Mouse (Mus musculus) right cerebral cortex, postnatal 25 days (tissue): ENCODE measurements around the gene Capn12.
A peak's percentile ranks its signal among the peaks of the same experiment; 100 is the strongest.
"Not testable (repeated sequence)": the region's sequence is repeated elsewhere in the genome, so short reads cannot be mapped to it uniquely, and the experiment has no call there.

Experiments
- DNase-seq: peaks from one replicate; pipeline ENCODE4 v3.0.0; 2022

The Capn12 gene

GRCm38 (mm10) chr7:28879606-28880005, 1.6 kb upstream of the Capn12 start:
- DNase-seq = no peak

GRCm38 (mm10) chr7:28880554-28880953, 668 bp upstream of the Capn12 start:
- DNase-seq = no peak

GRCm38 (mm10) chr7:28883039-28883438, 1.8 kb downstream of the Capn12 start:
- no peak for DNase-seq

DNA sequence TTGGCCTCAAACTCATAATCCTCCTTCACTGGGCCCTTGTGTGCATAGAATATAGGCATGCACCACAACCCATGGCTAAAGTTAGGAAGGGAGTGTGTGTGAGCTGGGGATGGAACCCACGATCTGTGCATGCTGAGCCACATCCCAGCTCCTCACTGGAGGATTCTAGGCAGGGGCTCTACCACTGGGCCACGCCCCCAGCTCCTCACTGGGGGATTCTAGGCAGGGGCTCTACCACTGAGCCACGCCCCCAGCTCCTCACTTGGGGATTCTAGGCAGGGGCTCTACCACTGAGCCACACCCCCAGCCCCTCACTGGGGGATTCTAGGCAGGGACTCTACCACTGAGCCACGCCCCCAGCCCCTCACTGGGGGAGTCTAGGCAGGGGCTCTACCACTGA, 2.5 kb downstream of the Capn12 start:
- DNase-seq = not testable (repeated sequence)

DNA sequence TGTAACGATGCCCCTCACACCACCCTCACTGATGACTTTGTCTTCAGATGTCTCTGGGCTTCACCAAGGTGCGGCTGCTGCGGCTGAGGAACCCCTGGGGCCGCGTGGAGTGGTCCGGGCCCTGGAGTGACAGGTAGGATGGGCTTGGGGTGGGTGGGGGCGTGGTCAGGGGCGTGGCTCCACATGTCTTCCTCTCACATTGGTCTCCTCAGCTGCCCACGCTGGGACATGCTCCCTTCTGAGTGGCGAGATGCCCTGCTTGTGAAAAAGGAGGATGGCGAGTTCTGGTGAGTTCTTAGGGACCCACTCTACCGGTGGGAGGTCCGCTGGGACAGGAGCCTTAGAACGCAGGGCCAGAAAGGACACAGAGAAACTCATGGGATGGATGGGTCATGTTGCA, 5.3 kb downstream of the Capn12 start:
- DNase-seq = no peak

DNA sequence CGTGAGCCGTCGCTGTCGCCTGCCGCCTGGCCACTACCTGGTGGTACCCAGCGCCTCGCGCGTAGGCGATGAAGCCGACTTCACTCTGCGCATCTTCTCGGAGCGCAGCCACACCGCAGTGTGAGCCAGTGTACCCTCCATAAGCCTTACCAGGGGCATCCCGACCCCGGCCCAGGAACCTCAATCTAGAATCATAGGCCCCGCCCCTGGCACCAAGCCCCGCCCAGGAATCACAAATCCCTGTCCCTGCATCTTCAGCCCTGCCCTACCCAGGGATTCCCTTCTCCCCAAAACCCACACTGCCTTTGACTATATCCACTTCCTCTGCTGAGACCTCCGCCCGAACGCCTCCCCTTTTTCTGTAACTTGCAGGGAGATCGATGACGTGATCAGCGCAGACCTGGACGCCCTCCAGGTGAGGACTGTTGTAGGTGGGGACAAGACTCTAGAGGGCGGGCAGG, 7.5 kb downstream of the Capn12 start:
- DNase-seq = no peak

- no peak for DNase-seq
Observed at GRCm38 (mm10) chr7:28892601-28893000, 11.4 kb downstream of the Capn12 start.

DNA sequence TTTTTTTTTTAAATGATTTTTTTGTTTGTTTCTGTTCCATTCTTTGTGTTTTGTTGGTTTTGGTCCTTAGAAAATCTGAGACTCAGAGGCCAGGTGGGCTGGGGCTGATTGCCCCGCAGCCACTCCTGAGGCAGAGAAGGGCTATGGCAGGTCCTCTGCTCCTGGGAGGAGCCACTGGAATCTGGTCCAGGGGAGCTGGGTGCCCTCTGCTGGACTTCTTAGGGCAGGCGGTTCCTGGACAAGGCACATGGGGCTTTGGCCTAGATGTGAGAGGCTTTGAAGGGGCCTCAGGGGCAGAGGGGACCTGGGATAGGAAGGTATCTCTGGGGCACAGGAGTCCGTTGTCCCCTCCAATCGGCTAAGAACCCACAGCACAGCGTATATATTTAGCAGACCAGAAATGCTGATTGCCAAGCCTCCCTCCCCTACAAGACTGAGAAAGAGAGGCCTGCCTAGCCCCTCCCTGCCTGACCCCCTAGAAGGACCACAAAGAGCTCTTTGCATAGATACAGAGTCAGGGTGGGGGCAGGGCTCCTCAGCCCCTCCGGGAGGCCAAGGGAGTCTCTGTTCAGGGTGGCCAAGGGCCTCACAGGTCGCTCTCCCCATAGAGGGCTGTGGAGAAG, 12.5 kb downstream of the Capn12 start:
- no peak for DNase-seq

GRCm38 (mm10) chr7:28894942-28895341, 13.7 kb downstream of the Capn12 start:
- no peak for DNase-seq

- DNase-seq = no peak
Observed at GRCm38 (mm10) chr7:28897661-28898060, 16.4 kb downstream of the Capn12 start.

DNA sequence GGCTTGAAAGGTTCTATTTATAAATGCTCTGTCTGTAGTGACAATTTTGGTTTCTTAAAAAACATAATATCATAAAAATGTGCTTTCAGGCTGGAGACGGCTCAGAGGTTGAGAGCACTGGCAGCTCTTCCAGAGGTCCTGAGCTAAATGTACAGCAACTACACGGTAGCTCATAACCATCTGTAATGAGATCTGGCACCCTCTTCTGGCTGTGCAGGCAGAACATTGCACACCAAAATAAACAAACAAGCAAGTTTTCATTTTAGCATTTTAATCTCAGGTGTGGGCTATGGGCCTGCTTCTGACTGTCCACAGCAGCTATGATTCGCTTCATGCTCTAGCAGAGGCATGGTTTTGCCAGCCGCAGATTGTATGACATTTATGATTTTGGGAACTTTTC, 18.8 kb downstream of the Capn12 start:
- no peak for DNase-seq

- DNase-seq = no peak
Observed at GRCm38 (mm10) chr7:28901311-28902125, 20.3 kb downstream of the Capn12 start.

DNA sequence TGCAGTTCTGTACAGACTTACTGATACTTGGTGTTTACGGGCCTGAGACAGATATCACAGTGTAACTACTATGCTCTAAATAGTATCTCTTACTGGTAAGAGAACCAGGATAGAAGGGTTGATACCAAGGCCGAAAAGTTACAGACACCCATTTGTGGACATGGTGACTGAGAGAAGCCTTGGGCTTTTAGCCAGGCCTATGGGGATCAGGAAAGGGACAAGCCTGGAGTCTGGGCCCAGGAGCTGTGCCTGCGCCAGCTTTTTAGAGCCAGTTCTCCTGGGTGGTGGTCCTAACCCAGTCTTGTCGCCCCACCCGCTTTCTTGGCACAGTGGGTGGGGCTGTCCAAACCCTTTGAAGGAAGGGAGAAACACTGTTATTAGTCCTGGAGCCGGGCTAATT, 21.0 kb downstream of the Capn12 start:
- no peak for DNase-seq

- DNase-seq = peak; percentile 79
Observed at GRCm38 (mm10) chr7:28902809-28903208, 21.6 kb downstream of the Capn12 start.

DNA sequence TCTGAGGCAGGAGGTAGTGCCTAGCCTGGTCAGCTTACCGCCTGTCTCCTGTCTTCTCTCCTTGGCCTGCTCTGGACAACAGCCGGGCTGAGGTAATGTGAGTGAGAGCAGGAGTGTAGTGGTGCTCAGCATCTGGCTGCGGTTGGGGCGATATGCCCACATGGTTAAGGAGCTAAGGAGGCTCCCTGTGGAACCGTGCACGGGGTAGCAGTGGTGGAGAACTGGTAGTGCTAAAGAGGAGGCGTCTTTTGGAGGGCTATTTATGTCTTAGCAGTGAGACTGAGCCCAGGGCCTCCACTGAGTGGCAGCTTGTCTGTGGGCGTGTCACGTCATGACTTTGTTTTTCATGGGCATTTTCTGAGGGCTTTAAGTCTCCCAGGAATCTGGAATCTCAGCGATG, 22.6 kb downstream of the Capn12 start:
- DNase-seq = peak; percentile 84

DNA sequence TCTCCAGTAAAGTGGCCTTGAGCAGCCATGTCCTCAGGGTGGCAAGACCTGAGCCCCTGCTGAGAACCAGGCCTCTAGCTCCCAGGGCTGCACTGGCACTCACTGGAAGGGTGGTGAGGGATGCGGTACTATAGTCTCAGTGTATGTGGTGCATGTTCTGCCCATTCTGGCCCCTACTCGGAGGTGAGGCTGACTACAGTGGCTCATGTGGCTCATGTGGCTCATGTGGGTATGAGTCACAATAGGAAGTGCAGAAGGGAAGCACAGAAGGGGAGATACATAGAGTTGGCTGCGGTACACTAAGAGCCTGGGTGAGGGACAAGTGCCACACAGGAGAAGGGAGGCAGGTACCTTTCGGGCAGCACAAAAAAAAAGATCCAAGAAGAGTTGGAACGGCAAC, 26.0 kb downstream of the Capn12 start:
- DNase-seq = no peak

DNA sequence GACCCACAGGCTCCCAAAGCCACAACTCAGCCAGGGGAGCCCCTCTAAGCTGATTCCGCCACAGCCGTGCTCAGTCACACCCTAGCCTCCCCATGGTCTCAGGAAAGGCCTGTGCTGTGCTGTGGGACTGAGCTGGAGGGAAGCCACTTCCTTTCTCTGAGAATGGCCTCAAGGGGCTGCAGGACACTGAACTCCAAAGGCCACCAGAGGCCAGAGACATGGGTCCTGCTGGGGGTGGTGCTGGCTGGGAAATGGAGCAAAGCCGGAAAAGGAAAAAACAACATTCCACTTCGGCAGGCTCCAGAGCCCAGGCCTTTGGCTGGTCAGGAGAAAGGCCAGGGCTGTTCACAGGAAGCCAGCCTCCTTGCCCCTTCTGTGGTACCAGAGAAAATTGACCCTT, 30.4 kb downstream of the Capn12 start:
- DNase-seq = no peak

GRCm38 (mm10) chr7:28913171-28913570, 31.9 kb downstream of the Capn12 start:
- DNase-seq = no peak

DNA sequence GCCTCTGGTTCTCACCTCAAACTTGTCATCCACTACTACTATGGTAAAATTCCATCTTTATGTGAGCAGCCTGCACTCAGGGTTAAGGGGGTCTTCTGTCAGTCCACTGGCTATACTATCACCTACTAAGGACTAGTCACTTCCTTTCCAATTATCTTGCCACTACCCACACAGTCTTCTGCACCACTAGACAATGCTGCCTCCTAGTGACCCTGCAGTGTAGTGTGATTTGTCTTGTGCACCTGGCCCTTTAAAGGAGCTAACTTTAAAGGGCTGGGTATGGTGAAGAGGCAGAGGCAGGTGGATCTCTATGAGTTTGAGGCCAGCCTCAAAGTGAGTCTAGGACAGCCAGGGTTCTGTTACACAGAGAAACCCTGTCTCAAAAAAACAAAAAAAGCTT, 35.3 kb downstream of the Capn12 start:
- DNase-seq = no peak

DNA sequence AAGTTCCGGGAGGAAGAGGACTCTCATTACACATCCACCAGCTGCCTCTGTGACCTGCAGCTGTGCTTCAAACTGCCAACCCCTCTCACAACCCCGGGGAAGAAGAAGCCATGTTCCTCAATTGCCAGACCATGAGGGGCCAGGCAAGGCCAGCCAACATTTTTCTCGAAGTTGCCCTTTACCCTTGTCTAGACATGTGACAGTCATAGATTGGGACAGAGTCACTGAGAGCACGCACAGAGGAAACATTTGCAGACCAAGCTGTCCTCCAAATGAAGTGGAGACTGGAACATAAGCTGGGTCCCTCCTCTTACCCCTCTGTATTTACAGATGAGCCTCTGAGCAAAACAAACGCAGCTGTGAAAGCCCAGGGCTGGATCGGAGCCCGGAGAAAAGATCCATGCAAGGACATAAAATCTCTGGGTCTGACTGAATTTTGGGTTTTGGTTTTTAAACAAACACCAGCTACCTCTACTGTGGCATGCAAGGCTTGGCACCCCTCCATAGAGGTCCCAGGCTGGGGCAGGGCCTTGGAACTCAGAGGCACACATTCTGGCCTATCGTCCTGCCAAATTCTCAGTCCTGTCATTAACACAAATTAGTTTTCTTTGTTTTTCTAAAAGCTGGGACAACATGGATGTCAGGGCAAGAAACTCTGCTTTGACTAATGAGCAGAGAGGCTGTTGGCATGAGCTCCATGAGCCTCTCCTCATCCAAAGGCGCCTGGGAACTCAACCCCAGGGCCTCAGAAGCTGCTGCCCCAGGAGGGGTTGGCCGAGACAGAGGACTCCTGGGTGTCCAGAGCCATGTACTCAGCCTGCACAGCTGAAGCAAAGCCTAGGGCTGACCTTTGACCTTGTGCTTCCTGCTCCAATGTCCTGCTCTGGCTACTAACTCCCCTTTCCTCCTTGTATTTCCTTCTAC, 36.5 kb downstream of the Capn12 start:
- no peak for DNase-seq

GRCm38 (mm10) chr7:28918540-28918939, 37.3 kb downstream of the Capn12 start:
- no peak for DNase-seq

DNA sequence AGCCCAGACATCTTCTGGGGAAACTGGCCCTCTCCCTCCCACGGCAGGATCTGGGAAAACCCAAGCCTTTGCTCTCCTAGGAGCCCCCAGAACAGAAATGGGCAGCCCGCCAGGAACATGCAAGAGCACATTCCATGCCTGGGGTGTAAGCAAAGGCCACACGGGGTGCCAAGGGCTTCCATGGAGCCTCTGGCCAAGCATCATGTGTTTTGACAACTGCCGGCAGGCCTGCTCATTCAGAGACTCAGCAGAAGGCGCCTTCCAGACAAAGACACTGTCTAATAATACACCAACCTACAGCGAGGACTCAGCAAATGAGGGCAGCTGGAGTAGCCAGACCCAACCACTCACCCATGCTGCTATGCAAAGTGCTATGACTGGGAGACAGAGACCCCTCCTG, 38.6 kb downstream of the Capn12 start:
- no peak for DNase-seq

GRCm38 (mm10) chr7:28921178-28921577, 40.0 kb downstream of the Capn12 start:
- DNase-seq = no peak
